Mouse (Mus musculus) cerebellum, adult 18-20 months (tissue): ENCODE data around the gene Lig3.
"Not testable (repeated sequence)": the region's sequence is repeated elsewhere in the genome, so short reads cannot be mapped to it uniquely, and the experiment has no call there.

ENCODE experiments used
- DNase-seq, 2 experiments: peaks; one replicate each; pipeline ENCODE4 v3.0.0; 2021

The Lig3 gene

GRCm38 (mm10) chr11:82832402-82832801 lies 51.5 kb downstream of the Lig3 start:
- DNase-seq: not testable (repeated sequence)

- DNase-seq: no peak
Measured at GRCm38 (mm10) chr11:82833929-82834328, 53.0 kb downstream of the Lig3 start.

GRCm38 (mm10) chr11:82834359-82834758 lies 53.5 kb downstream of the Lig3 start:
- DNase-seq: not testable (repeated sequence)

- no peak for DNase-seq
Measured at GRCm38 (mm10) chr11:82835616-82836432, 54.9 kb downstream of the Lig3 start.

- DNase-seq: no peak
Measured at GRCm38 (mm10) chr11:82837192-82837591, 56.3 kb downstream of the Lig3 start.

GRCm38 (mm10) chr11:82837848-82838247 lies 56.9 kb downstream of the Lig3 start:
- DNase-seq: no peak

GRCm38 (mm10) chr11:82838511-82838910 lies 57.6 kb downstream of the Lig3 start:
- DNase-seq: no peak

GRCm38 (mm10) chr11:82844771-82845414 lies 64.0 kb downstream of the Lig3 start:
- no peak for DNase-seq

GRCm38 (mm10) chr11:82845415-82846078 lies 64.6 kb downstream of the Lig3 start:
- peak; percentile 33 to 46 for DNase-seq

GRCm38 (mm10) chr11:82846079-82846436 lies 65.2 kb downstream of the Lig3 start:
- DNase-seq: no peak

- no peak for DNase-seq
Measured at GRCm38 (mm10) chr11:82846938-82847337, 66.0 kb downstream of the Lig3 start.

- no peak for DNase-seq
Measured at GRCm38 (mm10) chr11:82847571-82848000, 66.7 kb downstream of the Lig3 start.

- no peak for DNase-seq
Measured at GRCm38 (mm10) chr11:82850259-82850658, 69.4 kb downstream of the Lig3 start.

GRCm38 (mm10) chr11:82852115-82852514 lies 71.2 kb downstream of the Lig3 start:
- no peak for DNase-seq

- DNase-seq: no peak
Measured at GRCm38 (mm10) chr11:82852540-82852939, 71.6 kb downstream of the Lig3 start.

GRCm38 (mm10) chr11:82852958-82853357 lies 72.0 kb downstream of the Lig3 start:
- DNase-seq: no peak
